Mouse (Mus musculus): ENCODE measurements around the gene Pfdn6. TPM values are rescaled to one million over a fixed set of nuclear protein-coding genes. Genes with fewer than 3 reads are reported as not detected.
A peak's percentile ranks its signal among the peaks of the same experiment; 100 is the strongest.
"Not testable (repeated sequence)": the region's sequence is repeated elsewhere in the genome, so short reads cannot be mapped to it uniquely, and the experiment has no call there.

Gene Pfdn6
- total RNA-seq, 2 experiments from 2014 or later = 15.9 to 22.9 TPM

- ATAC-seq (replicated peaks; ENCODE audit: low FRiP score, poor library complexity, severe bottlenecking) = peak; percentile 6; the same call in 1 of the 2 replicates
Observed at GRCm38 (mm10) chr17:33918293-33919203, 21.6 kb downstream of the Pfdn6 start.

GRCm38 (mm10) chr17:33917656-33918292, 22.4 kb downstream of the Pfdn6 start:
- no peak for ATAC-seq (replicated peaks; ENCODE audit: low FRiP score, poor library complexity, severe bottlenecking)

- no peak for ATAC-seq (replicated peaks; ENCODE audit: low FRiP score, poor library complexity, severe bottlenecking)
Observed at GRCm38 (mm10) chr17:33916847-33917655, 23.1 kb downstream of the Pfdn6 start.

- ATAC-seq (replicated peaks; ENCODE audit: low FRiP score, poor library complexity, severe bottlenecking) = no peak
Observed at GRCm38 (mm10) chr17:33916294-33916693, 23.8 kb downstream of the Pfdn6 start.

GRCm38 (mm10) chr17:33915671-33916250, 24.4 kb downstream of the Pfdn6 start, which contains the start of the genes Tapbp and Zbtb22:
Gene Tapbp, plus strand, starts transcription at chr17:33915899.
Gene Zbtb22, plus strand, starts transcription at chr17:33915904.
- peak; percentile 70 for ATAC-seq (replicated peaks; ENCODE audit: low FRiP score, poor library complexity, severe bottlenecking)

- no peak for ATAC-seq (replicated peaks; ENCODE audit: low FRiP score, poor library complexity, severe bottlenecking)
Observed at GRCm38 (mm10) chr17:33914969-33915391, 25.2 kb downstream of the Pfdn6 start.

GRCm38 (mm10) chr17:33913905-33914304, 26.2 kb downstream of the Pfdn6 start:
- ATAC-seq (replicated peaks; ENCODE audit: low FRiP score, poor library complexity, severe bottlenecking) = no peak

- ATAC-seq (replicated peaks; ENCODE audit: low FRiP score, poor library complexity, severe bottlenecking) = no peak
Observed at GRCm38 (mm10) chr17:33913264-33913663, 26.9 kb downstream of the Pfdn6 start.

GRCm38 (mm10) chr17:33911813-33912414, 28.2 kb downstream of the Pfdn6 start:
- no peak for ATAC-seq (replicated peaks; ENCODE audit: low FRiP score, poor library complexity, severe bottlenecking)

GRCm38 (mm10) chr17:33911052-33911812, 28.9 kb downstream of the Pfdn6 start:
- ATAC-seq (replicated peaks; ENCODE audit: low FRiP score, poor library complexity, severe bottlenecking) = no peak

- no peak for ATAC-seq (replicated peaks; ENCODE audit: low FRiP score, poor library complexity, severe bottlenecking)
Observed at GRCm38 (mm10) chr17:33910346-33911051, 29.6 kb downstream of the Pfdn6 start.

- ATAC-seq (replicated peaks; ENCODE audit: low FRiP score, poor library complexity, severe bottlenecking) = peak; percentile 20
Observed at GRCm38 (mm10) chr17:33909869-33910250, 30.3 kb downstream of the Pfdn6 start.

GRCm38 (mm10) chr17:33909077-33909868, 30.9 kb downstream of the Pfdn6 start, which contains the start of gene Daxx:
Gene Daxx, plus strand, starts transcription at chr17:33909414.
- ATAC-seq (replicated peaks; ENCODE audit: low FRiP score, poor library complexity, severe bottlenecking) = peak; percentile 91

GRCm38 (mm10) chr17:33908331-33909076, 31.6 kb downstream of the Pfdn6 start:
- ATAC-seq (replicated peaks; ENCODE audit: low FRiP score, poor library complexity, severe bottlenecking) = peak; percentile 60

GRCm38 (mm10) chr17:33904835-33905234, 35.3 kb downstream of the Pfdn6 start, which contains the start of gene Platr17:
Gene Platr17, plus strand, starts transcription at chr17:33905135.
- ATAC-seq (replicated peaks; ENCODE audit: low FRiP score, poor library complexity, severe bottlenecking) = not testable (repeated sequence)

GRCm38 (mm10) chr17:33903911-33904651, 36.1 kb downstream of the Pfdn6 start:
- ATAC-seq (replicated peaks; ENCODE audit: low FRiP score, poor library complexity, severe bottlenecking) = not testable (repeated sequence)
